Mouse (Mus musculus) limb, embryonic 10.5 days (tissue): ENCODE data around the gene Clip3. TPM values are rescaled to one million over a fixed set of nuclear protein-coding genes. Genes with fewer than 3 reads are reported as not detected.

Experiments
- DNase-seq: peaks from one replicate; pipeline ENCODE4 v3.0.0-alpha.2; 2017; ENCODE audit warnings: low spot score
- H3K27ac ChIP-seq: fragments of 300-500 bp; sonication (generic); 2 replicates; pipeline ENCODE4 v1.5.1; 2016; ENCODE audit warnings: mild to moderate bottlenecking
- H3K27me3 ChIP-seq: fragments of 300-500 bp; sonication (generic); 2 replicates; pipeline ENCODE4 v1.6.1; 2016; ENCODE audit warnings: low read depth, mild to moderate bottlenecking; ENCODE audit not compliant: poor library complexity, severe bottlenecking
- H3K36me3 ChIP-seq: fragments of 300-500 bp; sonication (generic); 2 replicates; pipeline ENCODE4 v1.6.1; 2016; ENCODE audit warnings: mild to moderate bottlenecking, moderate library complexity
- H3K4me1 ChIP-seq: fragments of 300-500 bp; sonication (generic); 2 replicates; pipeline ENCODE4 v1.6.1; 2016
- H3K4me3 ChIP-seq: fragments of 300-500 bp; sonication (generic); 2 replicates; pipeline ENCODE4 v1.5.1; 2016; ENCODE audit warnings: mild to moderate bottlenecking, moderate library complexity
- H3K9me3 ChIP-seq: fragments of 300-500 bp; sonication (generic); replicated peaks from 2 replicates; pipeline ENCODE4 v1.6.1; 2016; ENCODE audit warnings: mild to moderate bottlenecking
- WGBS: fragments of 180-500 bp; shearing (Covaris S2); methylation state at CpG from one replicate; pipeline ENCODE4 v1.1.7; 2016; 5-methylcytosine and 5-hydroxymethylcytosine counted together
- polyA plus RNA-seq: library from polyadenylated mRNA; unstranded; fragments of >200 nt; fragmentation: Nextera tagmentation; extraction: Ambion mirVana; gene quantifications from 2 replicates; pipeline ENCODE4 v1.2.1, GENCODE M21; 2016

Clip3 gene
- polyA plus RNA-seq, 1 experiment from 2014 or later = 51.7 TPM

DNA sequence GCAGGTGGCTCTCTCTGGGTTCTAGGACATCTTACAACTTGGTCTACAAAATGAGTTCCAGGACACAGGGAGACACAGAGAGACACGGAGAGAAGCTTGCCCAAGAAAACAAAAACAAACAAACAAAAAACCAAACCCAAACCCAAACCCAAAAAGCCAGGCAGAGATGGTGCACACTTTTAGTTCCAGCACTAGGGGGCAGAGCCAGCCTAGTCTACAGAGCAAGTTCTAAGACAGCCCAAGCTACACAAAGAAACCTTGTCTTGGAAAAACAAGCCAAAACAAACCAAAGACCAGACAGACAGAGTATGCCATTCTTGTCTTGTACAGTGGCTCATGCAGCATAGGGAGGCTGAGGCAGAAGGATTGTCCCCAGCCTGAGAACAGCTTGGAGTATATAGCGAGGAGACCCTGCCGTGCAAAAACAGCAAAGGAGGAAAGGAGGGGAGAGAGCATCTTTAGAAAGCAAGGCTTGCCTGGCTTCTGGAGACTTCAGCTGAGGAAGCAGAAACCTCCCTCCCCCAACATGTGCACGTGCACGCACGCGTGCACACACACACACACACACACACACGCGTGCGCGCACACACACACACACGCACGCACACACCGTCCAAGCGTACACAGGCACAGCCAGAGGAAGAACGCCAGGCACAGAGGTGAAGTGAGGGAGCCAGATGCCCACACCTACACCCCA lies 14.7 kb downstream of the Clip3 start:
- Histone ChIP-seq H3K27ac (no peak overlapping the region), H3K4me3 (no peak overlapping the region), H3K36me3 (peaks cover 70% of the 10 kb centered on the region), H3K9me3 (no peaks in the 10 kb centered on the region), H3K27me3 (no peaks in the 10 kb centered on the region), H3K4me1 (peaks cover 24% of the 10 kb centered on the region)
- DNase-seq = no peak
- WGBS = 91% methylated on average over 16 of the region's 16 CpGs

- peak within 1 kb of the TSS; percentile 77 for H3K27ac ChIP-seq
- H3K4me3 ChIP-seq = peak within 1 kb of the TSS; percentile 77
These were observed 16.8 kb downstream of the Clip3 start, which contains the start of gene Alkbh6 for GRCm38 (mm10) chr7:30308076-30309005. Gene Alkbh6, plus strand, starts transcription at chr7:30308717.

GRCm38 (mm10) chr7:30309395-30310129 lies 18.0 kb downstream of the Clip3 start:
- H3K27me3 ChIP-seq = no peaks in the 10 kb centered on the region
- peak overlapping the region; percentile 77 for H3K4me3 ChIP-seq
- no peaks in the 10 kb centered on the region for H3K9me3 ChIP-seq
- 70% methylated on average over 15 of the region's 15 CpGs for WGBS
- peak overlapping the region; percentile 77; the same call in 1 of the 2 replicates for H3K27ac ChIP-seq
- peaks cover 36% of the 10 kb centered on the region for H3K4me1 ChIP-seq
- H3K36me3 ChIP-seq = peaks cover 68% of the 10 kb centered on the region
- no peak for DNase-seq

More at GRCm38 (mm10) chr7:30308076-30309005, 16.8 kb downstream of the Clip3 start, which contains the start of gene Alkbh6:
- Histone ChIP-seq H3K9me3 (no peaks in the 10 kb centered on the region), H3K4me1 (peaks cover 24% of the 10 kb centered on the region), H3K36me3 (peaks cover 69% of the 10 kb centered on the region), H3K27me3 (no peaks in the 10 kb centered on the region)
- peak; percentile 87 for DNase-seq
- 4% methylated on average over 27 of the region's 27 CpGs for WGBS

GRCm38 (mm10) chr7:30310136-30310535 lies 18.6 kb downstream of the Clip3 start:
- H3K9me3 ChIP-seq = no peaks in the 10 kb centered on the region
- 88% methylated on average over 12 of the region's 12 CpGs for WGBS
- no peak for DNase-seq
- peaks cover 65% of the 10 kb centered on the region for H3K36me3 ChIP-seq
- H3K4me1 ChIP-seq = peaks cover 42% of the 10 kb centered on the region
- H3K4me3 ChIP-seq = no peak overlapping the region
- no peak overlapping the region for H3K27ac ChIP-seq
- no peaks in the 10 kb centered on the region for H3K27me3 ChIP-seq

DNA sequence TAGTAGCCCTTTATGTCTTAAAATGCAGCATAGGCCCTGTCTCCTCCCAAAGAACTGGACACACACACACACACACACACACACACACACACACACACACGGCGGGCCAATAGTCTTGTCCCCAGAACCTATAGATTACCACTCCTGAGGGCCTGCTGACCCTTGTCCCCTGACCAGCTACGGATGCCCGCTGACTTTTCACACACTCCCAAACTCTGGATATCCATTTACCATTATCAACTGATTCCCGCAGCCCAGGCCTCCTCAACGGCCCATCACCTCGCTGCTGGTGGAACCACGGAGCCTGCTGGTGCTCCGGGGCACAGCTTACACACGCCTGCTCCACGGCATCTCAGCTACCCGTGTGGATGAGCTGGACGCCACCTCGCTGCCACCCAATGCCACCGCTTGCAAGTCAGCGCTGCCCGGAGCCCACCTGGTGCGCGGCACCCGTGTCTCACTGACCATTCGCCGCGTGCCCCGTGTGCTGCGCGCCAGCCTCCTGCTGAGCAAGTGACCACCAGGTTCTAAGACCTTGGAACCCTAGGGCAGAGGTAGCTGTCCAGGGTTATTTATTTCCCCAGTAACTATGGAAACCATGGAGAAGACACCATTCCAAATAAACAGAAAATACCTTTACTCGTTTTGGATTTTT lies 22.3 kb downstream of the Clip3 start:
- peaks cover 67% of the 10 kb centered on the region for H3K36me3 ChIP-seq
- H3K9me3 ChIP-seq = no peaks in the 10 kb centered on the region
- no peaks in the 10 kb centered on the region for H3K27me3 ChIP-seq
- no peak for DNase-seq
- H3K27ac ChIP-seq = peak overlapping the region; percentile 84
- 51% methylated on average over 27 of the region's 27 CpGs for WGBS
- H3K4me1 ChIP-seq = peaks cover 45% of the 10 kb centered on the region
- H3K4me3 ChIP-seq = 0 out of 2 replicates have a peak overlapping the region, but pooled peaks have one; percentile 10

GRCm38 (mm10) chr7:30314721-30315155 lies 23.2 kb downstream of the Clip3 start, which contains the start of gene Syne4:
Gene Syne4, plus strand, starts transcription at chr7:30314807.
- WGBS = 3% methylated on average over 9 of the region's 9 CpGs
- H3K27ac ChIP-seq = peak within 1 kb of the TSS; percentile 84
- H3K9me3 ChIP-seq = no peaks in the 10 kb centered on the region
- H3K27me3 ChIP-seq = no peaks in the 10 kb centered on the region
- peak within 1 kb of the TSS; percentile 68 for H3K4me3 ChIP-seq
- H3K4me1 ChIP-seq = peaks cover 37% of the 10 kb centered on the region
- peak; percentile 75 for DNase-seq
- peaks cover 77% of the 10 kb centered on the region for H3K36me3 ChIP-seq

DNA sequence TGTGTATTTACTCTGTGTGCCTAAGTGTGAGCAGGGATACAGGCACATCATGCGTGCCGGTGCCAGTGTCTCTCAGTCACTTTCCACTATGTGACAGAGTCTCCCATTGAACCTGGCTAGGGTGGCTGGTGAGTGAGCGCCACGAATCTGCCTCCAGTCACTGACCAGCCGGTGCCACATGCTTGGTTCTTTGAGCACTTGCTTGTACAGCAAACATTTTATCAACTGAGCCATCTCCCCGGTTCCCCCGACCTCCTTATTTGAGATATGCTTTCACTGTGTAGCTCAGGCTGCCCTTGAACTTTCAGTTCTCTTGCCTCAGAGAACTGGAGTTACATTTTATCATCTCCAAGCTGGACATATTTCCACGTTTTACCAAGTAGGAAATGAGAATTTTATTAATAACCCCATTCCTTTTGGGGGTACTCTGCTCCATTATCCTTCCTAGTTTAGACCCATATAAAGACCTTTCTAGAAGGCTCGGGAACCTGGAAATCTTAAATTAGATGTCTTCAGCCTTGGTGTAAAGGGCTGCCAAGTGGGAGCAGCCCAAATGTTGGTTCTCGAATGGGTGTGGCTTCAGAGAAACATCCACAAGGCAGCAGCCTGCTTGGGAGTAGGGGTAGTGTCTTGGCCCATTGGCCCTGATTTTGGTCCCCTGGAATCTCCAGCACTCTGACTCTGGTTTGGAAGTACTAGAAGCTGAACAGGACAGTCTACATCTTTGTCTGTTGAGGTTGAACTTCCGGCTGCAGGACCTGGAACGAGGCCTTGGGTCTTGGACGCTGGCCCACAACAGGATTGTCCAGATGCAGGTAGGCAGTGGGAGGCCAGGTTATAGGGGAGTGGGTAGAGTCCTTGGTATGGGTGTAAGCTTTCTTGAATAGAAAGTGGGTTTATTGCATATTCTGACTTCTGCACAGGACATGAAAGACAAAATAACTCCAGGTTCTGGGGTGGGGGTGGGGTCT lies 24.3 kb downstream of the Clip3 start:
- peaks cover 72% of the 10 kb centered on the region for H3K36me3 ChIP-seq
- H3K27ac ChIP-seq = peak overlapping the region; percentile 84

GRCm38 (mm10) chr7:30318142-30318541 lies 26.6 kb downstream of the Clip3 start:
- no peaks in the 10 kb centered on the region for H3K9me3 ChIP-seq
- peaks cover 50% of the 10 kb centered on the region for H3K36me3 ChIP-seq
- no peaks in the 10 kb centered on the region for H3K27me3 ChIP-seq
- WGBS = 90% methylated on average over 3 of the region's 3 CpGs
- H3K27ac ChIP-seq = no peak overlapping the region
- DNase-seq = no peak
- peaks cover 49% of the 10 kb centered on the region for H3K4me1 ChIP-seq
- no peak overlapping the region for H3K4me3 ChIP-seq

More for the DNA sequence above, 24.3 kb downstream of the Clip3 start:
- Histone ChIP-seq H3K9me3 (no peaks in the 10 kb centered on the region), H3K4me1 (peaks cover 32% of the 10 kb centered on the region), H3K4me3 (peak overlapping the region; percentile 68), H3K27me3 (no peaks in the 10 kb centered on the region)
- 78% methylated on average over 13 of the region's 13 CpGs for WGBS
- no peak for DNase-seq

DNA sequence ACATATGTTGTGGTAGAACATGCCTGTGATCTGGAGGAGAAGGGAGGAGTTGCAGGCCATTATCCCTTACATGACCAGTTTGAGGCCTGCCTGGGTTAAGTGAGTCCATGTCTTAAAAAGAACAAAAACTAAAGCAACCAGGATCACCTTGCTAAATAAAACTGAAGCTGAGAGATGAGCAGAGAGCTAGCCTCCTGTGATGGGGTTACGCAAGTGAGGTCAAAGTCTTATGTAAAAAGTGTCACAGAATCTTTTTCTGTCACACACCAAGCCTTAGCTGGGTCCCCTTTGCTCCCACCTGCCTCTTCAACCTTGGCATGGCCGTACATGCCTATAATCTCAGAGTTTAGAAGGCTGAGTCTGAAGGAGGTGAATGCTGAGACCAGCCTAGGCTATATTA lies 29.4 kb downstream of the Clip3 start:
- no peaks in the 10 kb centered on the region for H3K9me3 ChIP-seq
- WGBS = 86% methylated on average over 2 of the region's 2 CpGs
- no peak overlapping the region for H3K27ac ChIP-seq
- H3K36me3 ChIP-seq = peaks cover 41% of the 10 kb centered on the region
- H3K4me1 ChIP-seq = peaks cover 24% of the 10 kb centered on the region
- no peaks in the 10 kb centered on the region for H3K27me3 ChIP-seq
- no peak for DNase-seq
- peak overlapping the region; percentile 73 for H3K4me3 ChIP-seq

DNA sequence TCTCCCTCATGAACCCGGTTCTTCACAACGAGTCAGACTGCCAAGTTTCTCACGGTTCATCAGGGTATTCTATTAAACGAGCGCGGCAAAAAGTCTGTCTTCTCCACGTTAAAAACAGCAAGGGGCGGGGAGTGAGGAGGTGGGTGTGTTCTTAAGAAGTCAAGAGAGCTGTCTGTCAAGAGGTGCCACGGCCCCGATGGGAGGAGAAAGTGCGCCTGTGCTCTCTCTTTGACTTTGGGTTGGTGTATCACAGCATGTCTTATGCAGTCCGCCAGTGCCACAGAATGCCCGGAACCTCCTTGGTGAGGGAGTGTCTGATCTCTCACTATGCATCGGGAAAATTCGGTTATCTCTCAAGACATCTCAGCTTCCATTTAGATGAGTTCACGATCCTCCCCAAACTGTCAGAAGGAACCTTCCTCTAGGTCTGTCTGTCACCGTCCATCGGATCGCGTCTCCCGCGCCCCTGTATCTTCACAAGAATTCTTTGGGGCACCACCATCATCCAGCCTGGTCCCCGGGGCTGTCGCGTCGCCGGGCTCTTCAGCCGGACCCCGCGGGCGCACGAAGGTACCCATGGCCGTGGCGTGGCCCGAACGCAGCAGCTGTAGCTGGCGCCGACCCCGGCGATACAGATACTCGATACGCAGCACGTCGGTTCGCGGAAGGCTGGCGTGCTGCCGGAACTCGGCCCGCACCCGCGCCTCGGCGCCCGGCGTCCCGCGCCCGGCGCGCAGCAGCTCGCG lies 30.2 kb downstream of the Clip3 start, which contains the start of gene E130208F15Rik:
E130208F15Rik (plus strand) TSS at position 202 of the 746 bp plus-strand sequence.
- Histone ChIP-seq H3K36me3 (peaks cover 35% of the 10 kb centered on the region), H3K4me3 (peak within 1 kb of the TSS; percentile 73), H3K27me3 (no peaks in the 10 kb centered on the region), H3K4me1 (peaks cover 19% of the 10 kb centered on the region), H3K27ac (peak within 1 kb of the TSS; percentile 88), H3K9me3 (no peaks in the 10 kb centered on the region)
- peak; percentile 66 for DNase-seq
- WGBS = under 1% methylated on average over 63 of the region's 63 CpGs
